Mouse (Mus musculus): ENCODE measurements around the gene Trpc2. TPM values are rescaled to one million over a fixed set of nuclear protein-coding genes. Genes with fewer than 3 reads are reported as not detected.

Gene Trpc2
- polyA plus RNA-seq, 1 experiment from 2014 or later = not detected

DNA sequence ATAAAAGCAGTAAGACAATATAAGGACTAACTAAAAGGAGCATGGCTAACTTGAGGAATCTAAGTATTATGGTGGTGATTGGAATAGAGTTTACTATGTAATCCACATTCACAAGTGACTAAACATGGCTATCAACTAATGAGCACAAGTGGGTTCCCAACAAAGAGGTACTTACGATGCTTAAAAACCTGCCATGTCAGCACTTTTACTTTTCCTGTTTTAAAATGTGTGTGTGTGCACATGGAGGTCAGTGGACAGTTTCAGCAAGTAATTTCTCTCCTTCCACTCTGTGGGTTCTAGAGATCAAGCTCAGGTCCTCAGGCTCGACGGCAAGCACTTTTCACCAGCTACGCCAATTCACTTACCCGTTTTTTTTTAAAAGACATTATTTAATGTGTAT is 55.0 kb downstream of the Trpc2 start:
- no peak for ATAC-seq (ENCODE audit: low FRiP score, low TSS enrichment)
- Histone ChIP-seq H3K9me3 (ENCODE audit: control insufficient read depth, low read length) (no peaks in the 10 kb centered on the region), H3K4me2 (replicated peaks; ENCODE audit: low read depth, low read length) (no peak overlapping the region), H3K27ac (ENCODE audit: low read depth, low read length) (no peak overlapping the region), H3K4me3 (ENCODE audit: low read length) (no peak overlapping the region), H3K9ac (ENCODE audit: low read depth, low read length) (no peak overlapping the region), H3K36me3 (ENCODE audit: control insufficient read depth, insufficient read depth, low read length) (peaks cover 83% of the 10 kb centered on the region), H3K27me3 (ENCODE audit: control insufficient read depth, insufficient read depth, low read length) (no peaks in the 10 kb centered on the region), H3K4me1 (ENCODE audit: control insufficient read depth, insufficient read depth, low read length) (no peaks in the 10 kb centered on the region)
- WGBS = 96% methylated on average over 5 of the region's 5 CpGs

Other genes with a start within 250 kb of the Trpc2 start
- 24.6 and 45.8 TPM in 2 replicates for gene Inppl1, start 244.9 kb upstream of the Trpc2 start, polyA plus RNA-seq (2014; fragmentation: Nextera tagmentation; extraction: Ambion mirVana)
- gene Folr2, start 225.9 kb upstream of the Trpc2 start, polyA plus RNA-seq (2014; fragmentation: Nextera tagmentation; extraction: Ambion mirVana) = 1.6 and 1.9 TPM in 2 replicates
- gene Anapc15, start 219.4 kb upstream of the Trpc2 start, polyA plus RNA-seq (2014; fragmentation: Nextera tagmentation; extraction: Ambion mirVana) = 71.4 and 91.0 TPM in 2 replicates
- gene Folr1, start 212.3 kb upstream of the Trpc2 start, polyA plus RNA-seq (2014; fragmentation: Nextera tagmentation; extraction: Ambion mirVana) = 27.3 and 30.4 TPM in 2 replicates
- 135 and 152 TPM in 2 replicates for gene Lamtor1, start 177.2 kb upstream of the Trpc2 start, polyA plus RNA-seq (2014; fragmentation: Nextera tagmentation; extraction: Ambion mirVana)
- 0.27 and 0.37 TPM in 2 replicates for gene Tomt, start 176.8 kb upstream of the Trpc2 start, polyA plus RNA-seq (2014; fragmentation: Nextera tagmentation; extraction: Ambion mirVana)
- gene Lrrc51, start 149.2 kb upstream of the Trpc2 start, polyA plus RNA-seq (2014; fragmentation: Nextera tagmentation; extraction: Ambion mirVana) = 10.0 and 14.7 TPM in 2 replicates
- gene Numa1, start 149.0 kb upstream of the Trpc2 start, polyA plus RNA-seq (2014; fragmentation: Nextera tagmentation; extraction: Ambion mirVana) = 69.6 and 110 TPM in 2 replicates
- 2.5 and 3.9 TPM in 2 replicates for gene Il18bp, start 64.4 kb upstream of the Trpc2 start, polyA plus RNA-seq (2014; fragmentation: Nextera tagmentation; extraction: Ambion mirVana)
- 22.3 and 28.8 TPM in 2 replicates for gene Rnf121, start 17.6 kb upstream of the Trpc2 start, polyA plus RNA-seq (2014; fragmentation: Nextera tagmentation; extraction: Ambion mirVana)
- gene Xndc1, start 17.6 kb upstream of the Trpc2 start, polyA plus RNA-seq (2014; fragmentation: Nextera tagmentation; extraction: Ambion mirVana) = 25.4 and 27.1 TPM in 2 replicates
- gene Xntrpc, start 17.4 kb upstream of the Trpc2 start, polyA plus RNA-seq (2014; fragmentation: Nextera tagmentation; extraction: Ambion mirVana) = 1.5 and 1.6 TPM in 2 replicates
- 0.88 and 1.2 TPM in 2 replicates for gene Art1, start 18.6 kb downstream of the Trpc2 start, polyA plus RNA-seq (2014; fragmentation: Nextera tagmentation; extraction: Ambion mirVana)
- 1.8 and 2.1 TPM in 2 replicates for gene Art5, start 26.4 kb downstream of the Trpc2 start, polyA plus RNA-seq (2014; fragmentation: Nextera tagmentation; extraction: Ambion mirVana)
- gene Chrna10, start 33.7 kb downstream of the Trpc2 start, polyA plus RNA-seq (2014; fragmentation: Nextera tagmentation; extraction: Ambion mirVana) = not detected in 2 replicates
- gene Nup98, start 127.1 kb downstream of the Trpc2 start, polyA plus RNA-seq (2014; fragmentation: Nextera tagmentation; extraction: Ambion mirVana) = 37.5 and 55.4 TPM in 2 replicates
- gene Pgap2, start 127.1 kb downstream of the Trpc2 start, polyA plus RNA-seq (2014; fragmentation: Nextera tagmentation; extraction: Ambion mirVana) = 80.9 and 85.3 TPM in 2 replicates
- gene Rhog, start 172.9 kb downstream of the Trpc2 start, polyA plus RNA-seq (2014; fragmentation: Nextera tagmentation; extraction: Ambion mirVana) = 47.6 and 62.6 TPM in 2 replicates
- gene Stim1, start 184.7 kb downstream of the Trpc2 start, polyA plus RNA-seq (2014; fragmentation: Nextera tagmentation; extraction: Ambion mirVana) = 8.1 and 11.6 TPM in 2 replicates

All from kidney, embryonic 14.5 days (tissue).